Mouse (Mus musculus) layer of hippocampus, postnatal 25 days (tissue): Measurements from ENCODE around the gene Irf1. TPM values are rescaled to one million over a fixed set of nuclear protein-coding genes. Genes with fewer than 3 reads are reported as not detected.

ENCODE experiments used
- DNase-seq, 2 experiments: peaks; one replicate each; pipeline ENCODE4 v3.0.0; 2022; ENCODE audit warnings: mixed read lengths in 2 of 2, low spot score in 1 of 2; ENCODE audit errors: extremely low spot score in 1 of 2
- total RNA-seq, 2 experiments: library from RNA; stranded (reverse); gene quantifications; 2 replicates each; pipeline ENCODE4 v1.2.3; 2021

The Irf1 gene
- total RNA-seq, 2 experiments from 2014 or later, result 7.6 to 7.7 TPM

DNA sequence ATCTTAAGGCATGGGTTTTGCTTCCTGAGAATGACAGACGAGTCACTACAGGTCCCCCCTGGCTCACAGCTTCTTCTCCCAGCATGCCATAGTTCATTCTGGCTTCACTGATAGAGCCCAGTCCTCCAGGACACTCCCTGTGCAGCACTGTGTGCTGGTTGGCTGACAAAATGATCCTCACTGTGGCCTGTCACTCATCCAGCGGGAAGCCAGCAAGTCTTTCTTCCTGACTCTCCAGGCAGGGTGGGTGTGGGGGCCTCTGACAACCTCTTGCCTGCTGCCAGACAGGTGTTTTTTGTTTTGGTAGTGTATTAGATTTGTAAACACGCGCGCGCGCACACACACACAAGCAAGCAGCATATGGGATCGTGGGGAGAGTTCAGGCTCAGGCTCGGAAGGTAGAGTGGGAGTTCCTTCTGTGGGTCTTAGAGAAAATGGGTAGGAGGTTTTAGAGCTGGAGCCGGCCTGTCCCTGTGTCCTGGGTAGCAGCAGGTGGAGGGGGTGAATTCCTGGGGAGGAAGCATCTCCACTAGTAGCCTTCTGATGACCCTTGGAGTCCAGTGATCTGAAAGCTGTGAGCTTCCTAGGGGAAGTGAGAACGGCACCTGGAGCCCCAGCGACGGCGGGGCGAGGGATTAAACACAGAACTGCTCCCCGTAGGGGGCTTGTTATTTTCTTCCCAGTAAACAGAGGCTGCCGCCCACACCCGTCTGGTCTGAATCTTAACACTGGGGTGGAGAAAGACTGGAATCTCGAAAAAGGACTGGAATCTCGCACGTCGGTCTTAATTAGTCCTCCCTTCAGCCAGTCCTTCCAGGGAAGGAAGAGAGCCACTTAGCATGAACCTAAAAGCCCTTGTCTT lies 10.0 kb upstream of the Irf1 start:
- no peak for DNase-seq

DNA sequence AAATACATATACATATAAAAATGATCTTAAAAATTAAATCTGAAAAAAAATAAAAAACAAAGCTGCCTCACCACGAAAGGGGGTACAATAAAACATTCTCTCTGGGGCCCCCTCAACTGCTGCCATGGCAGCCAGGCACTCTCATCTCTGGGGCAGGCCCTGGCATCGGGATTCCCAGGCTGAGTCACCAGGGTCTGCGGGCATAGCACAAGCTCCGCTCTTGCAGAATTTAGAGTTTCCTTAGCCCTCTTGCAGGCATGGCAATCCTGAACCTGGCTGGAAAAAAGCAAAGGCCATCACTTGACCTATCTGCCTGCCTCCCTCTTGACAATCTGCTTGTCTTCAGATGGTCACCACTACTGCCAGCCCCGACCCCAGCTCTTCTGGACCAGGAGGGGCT lies 8.5 kb upstream of the Irf1 start:
- no peak for DNase-seq

- DNase-seq, result no peak
Observed at GRCm38 (mm10) chr11:53761822-53762221, 8.0 kb upstream of the Irf1 start.

DNA sequence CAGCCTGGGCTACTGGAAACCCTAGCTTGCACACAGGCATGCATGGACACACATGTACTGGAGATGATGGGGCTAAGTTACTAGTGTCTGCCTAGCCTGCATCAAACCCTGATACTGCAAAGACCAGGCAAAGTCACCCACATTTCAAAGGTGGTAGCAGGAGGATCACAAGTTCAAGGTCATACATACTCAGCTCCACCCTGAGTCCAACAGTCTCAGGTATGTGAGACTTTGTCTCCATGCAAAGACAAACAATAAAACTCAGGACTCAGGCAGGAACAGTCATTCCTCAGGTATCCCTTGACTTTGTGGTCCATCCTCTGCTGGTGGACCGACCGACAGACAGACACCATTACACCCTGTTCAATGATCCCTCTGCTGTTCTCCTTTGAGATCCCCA lies 7.4 kb upstream of the Irf1 start:
- DNase-seq, result no peak

DNA sequence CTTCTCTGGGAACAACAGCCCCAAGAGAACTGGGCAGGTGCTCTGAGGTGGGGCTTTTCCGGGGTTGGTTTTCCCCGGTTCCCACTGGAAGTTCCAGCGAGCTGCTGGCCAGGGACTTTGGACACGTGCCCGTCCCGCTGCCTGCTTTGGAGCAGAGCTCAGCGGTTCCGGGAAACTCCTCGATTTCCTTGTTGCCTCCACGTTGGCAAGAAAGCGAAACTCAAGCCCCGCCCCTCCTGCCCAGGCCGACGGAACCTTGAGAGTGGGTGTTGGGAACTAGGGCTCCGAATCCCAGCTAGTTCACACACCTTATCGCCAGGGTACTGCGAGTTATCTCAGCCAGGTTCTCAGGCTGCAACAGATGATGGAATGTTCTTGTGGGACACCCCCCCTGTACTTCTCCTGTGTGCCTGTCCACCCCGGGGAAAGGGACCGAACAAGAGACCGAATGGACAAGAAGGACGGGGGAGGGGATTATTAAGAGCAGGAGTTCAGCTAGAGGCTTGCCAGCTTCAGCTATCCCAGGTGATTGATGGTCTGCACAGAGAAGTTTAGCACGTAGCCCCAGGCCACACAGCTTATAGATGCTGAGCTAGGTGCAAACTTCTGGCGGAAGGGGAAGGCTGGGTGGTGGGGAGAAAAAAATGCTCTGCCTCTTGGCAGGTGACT lies 6.9 kb upstream of the Irf1 start:
- DNase-seq, result peak in 1 of 2 experiments; percentile 30

DNA sequence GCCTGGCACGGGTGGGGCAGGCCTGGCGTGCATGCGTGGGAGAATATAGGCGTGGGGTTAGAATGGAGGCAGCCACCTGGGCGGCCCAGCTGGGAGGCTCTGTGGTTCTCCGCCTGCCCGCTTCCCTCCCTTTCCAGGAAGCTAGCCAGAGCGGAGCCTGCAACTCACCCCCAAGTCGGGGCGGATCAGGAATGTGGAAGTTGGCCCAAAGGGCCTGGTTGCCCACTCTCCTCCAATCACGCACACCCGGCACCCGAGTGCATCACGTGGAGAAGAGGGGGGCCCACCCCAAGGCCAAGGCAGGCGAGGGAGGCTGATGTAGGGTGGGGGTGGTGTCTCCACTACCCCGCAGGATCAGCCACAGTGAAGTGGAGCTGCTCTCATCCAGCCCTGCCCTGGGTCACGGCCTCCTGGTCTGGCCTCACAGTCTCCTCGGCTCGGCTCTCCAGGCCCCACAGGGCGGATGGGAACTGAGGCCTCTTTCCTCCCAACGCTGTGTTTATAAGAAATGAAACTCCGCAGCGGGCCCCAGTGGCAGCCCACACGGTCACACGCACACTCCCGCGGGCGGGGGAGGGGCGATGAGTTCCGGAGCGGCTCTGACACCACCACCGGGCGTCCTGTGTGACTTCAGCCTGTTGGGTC lies 6.2 kb upstream of the Irf1 start:
- DNase-seq, result peak; percentile 55 to 67

DNA sequence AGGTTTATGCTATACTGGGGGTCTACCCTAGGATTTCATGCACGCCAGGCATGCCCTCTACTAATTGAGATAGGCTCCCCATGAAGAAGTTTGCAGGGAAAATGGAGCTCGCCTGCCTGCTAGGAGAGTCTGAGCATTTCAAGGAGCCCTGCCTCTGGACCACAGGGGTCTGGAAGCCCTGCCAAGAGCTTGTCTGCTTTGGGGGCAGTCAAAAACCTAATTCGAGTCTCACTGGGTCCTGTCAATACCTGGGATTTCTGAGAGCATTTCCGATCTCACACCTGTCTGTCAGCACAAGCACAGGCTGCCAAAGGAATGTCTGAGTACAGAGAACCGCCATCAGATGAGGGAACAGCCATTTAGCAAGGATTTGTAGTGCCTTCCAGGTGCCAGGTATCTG lies 5.2 kb upstream of the Irf1 start:
- DNase-seq, result no peak

- DNase-seq, result no peak
Observed at GRCm38 (mm10) chr11:53768422-53769184, 1.2 kb upstream of the Irf1 start.

DNA sequence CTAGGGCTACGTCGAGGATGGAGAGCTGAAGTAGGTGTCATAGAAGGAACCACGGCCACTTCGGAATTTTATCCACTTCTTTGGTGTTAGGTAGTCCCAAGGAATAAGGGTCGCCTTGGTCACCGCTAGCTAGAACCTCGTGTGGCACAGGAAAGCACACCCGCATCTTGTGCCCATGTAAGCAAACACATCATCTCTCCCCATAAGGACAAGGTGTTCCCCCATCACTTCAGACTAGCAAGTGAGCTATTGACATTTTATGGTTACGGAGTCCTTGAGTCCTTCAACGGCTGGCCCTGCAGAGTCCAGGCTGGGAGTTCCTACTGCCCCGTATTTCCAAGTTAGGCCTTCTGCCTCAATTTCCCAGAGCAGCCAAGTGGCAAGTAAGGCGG lies 633 bp upstream of the Irf1 start:
- DNase-seq, result no peak

DNA sequence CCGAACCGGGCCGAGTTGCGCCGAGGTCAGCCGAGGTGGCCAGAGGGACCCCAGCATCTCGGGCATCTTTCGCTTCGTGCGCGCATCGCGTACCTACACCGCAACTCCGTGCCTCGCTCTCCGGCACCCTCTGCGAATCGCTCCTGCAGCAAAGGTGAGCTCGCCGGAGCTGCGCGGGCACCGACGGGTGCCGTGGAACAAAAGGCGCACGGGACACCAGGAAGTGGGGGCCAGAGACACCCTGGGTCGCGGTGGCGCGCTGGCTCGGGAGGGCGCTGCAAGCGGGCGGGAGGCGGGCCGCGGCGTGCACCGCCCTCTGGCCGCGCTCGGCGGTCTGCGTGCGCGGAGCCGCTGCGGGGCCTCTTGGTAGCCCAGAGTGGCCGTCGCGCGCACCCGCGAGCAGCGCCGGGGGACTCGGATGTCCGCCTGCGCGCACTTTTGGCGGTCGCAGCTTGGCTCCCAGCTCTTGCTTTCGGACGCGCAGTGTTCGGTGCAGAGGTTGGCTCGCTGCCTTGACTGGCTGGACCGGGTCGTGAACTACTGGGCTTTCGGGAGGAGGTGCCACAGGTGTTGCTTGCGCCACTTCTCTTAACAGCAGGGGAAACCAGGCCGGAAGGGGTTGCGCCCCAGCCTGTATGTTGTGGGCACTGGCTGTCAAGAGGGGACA lies 444 bp downstream of the Irf1 start:
- DNase-seq, result peak; percentile 43 to 44

DNA sequence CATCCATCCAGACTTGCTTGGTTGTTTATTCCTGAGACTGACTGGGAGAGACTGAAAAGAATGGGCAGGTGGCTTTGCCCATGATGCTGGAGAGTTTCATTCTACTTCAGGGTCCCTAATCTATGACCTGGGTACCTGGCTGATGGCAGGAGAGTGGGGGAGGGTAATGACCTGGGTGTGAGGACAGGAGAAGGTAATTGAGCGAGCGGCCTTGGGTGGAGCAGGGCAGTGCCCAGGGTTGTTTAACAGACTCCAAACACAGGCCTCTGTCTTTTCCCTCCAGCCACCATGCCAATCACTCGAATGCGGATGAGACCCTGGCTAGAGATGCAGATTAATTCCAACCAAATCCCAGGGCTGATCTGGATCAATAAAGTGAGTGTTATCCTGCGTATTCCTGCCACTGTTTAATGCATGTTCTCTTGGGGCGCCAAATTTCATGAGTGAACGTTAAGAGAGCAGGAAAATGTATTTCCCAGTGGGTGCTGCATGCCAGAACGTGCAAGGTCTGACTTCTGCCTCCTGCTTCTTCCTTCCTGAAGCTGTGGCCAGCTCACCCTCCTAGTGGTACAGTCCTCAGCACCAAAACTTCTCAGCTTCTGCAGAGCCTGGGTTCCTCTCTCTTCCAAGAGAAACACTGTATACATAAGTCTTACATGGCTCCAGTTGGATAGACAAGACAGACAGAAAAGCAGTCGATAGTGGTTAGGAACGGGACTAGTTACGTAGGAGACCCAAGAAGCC lies 1.4 kb downstream of the Irf1 start:
- DNase-seq, result no peak

- DNase-seq, result no peak
Observed at GRCm38 (mm10) chr11:53772536-53772935, 2.7 kb downstream of the Irf1 start.

DNA sequence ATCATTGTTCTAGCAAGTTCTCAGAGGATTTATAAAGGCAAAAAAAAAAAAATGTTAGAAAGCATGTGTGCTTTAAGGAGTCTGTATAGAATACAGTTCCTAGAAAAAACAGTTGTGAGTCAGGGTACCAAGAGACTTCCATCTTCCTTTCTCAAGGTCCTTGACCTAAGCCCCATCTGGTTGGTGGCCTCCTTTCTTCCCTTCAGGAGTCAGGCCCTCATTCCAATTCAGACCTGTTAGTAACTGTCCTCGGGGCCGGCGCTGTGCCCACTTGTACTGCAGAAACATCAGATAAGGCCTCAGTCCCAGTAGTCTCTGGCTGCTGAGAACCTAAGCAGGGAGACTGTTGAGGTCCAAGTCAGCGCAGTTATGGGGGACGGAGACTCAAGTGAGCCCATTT lies 3.3 kb downstream of the Irf1 start, which contains the start of gene Gm17334:
Gene Gm17334 (minus strand): TSS at position 101 of the 400 bp plus-strand sequence.
- no peak for DNase-seq

GRCm38 (mm10) chr11:53773641-53774360 lies 4.0 kb downstream of the Irf1 start:
- DNase-seq, result no peak

DNA sequence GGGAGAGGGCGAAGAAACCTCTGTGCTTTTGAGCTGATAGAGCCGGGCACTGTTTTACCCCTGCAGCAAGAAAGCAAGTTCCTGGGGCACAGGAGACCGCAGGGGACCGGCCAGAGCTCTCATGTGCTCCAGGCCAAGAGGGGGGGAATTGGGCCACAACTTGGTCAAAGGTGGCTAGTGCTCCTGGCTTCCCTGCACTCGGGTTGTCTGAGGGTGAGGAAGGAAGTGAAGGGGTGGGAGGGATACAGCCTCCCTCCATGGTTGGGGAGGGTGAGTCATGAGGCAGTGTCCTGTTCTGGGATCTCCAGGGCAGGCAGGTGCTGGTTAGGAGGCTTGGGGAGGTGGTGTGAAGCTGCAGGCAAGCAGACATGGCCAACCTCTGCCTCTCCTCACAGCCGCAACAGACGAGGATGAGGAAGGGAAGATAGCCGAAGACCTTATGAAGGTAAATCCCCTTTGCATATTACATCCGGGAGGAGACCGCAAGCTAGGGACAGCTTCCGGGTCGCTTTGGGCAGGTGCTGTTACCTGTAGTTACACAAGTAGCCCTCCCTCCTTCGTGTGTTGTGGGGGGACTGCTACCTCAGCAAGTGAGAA lies 4.9 kb downstream of the Irf1 start:
- DNase-seq, result no peak

DNA sequence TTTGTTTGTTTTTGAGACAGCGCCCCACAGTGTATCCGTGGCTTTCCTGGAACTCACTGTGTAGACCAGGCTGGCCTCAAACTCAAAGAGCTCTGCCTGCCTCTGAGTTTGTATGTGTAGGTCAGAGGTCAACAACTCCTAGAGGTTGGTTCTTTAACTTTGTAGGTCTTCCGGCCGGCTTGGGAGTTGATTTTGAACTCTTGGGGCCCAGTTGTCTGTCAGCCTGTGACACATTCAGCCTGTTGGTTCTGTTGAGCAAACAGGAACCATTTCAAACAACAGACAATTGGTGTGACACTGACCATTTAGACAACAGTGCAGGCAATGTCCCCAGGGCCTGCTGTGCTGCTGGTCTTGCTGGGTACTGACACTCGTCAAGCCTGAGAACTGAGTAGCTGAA lies 7.9 kb downstream of the Irf1 start:
- no peak for DNase-seq

GRCm38 (mm10) chr11:53778455-53778854 lies 8.6 kb downstream of the Irf1 start:
- DNase-seq, result no peak

- no peak for DNase-seq
Observed at GRCm38 (mm10) chr11:53779808-53780207, 10.0 kb downstream of the Irf1 start.
